In the genomic region with DNA sequence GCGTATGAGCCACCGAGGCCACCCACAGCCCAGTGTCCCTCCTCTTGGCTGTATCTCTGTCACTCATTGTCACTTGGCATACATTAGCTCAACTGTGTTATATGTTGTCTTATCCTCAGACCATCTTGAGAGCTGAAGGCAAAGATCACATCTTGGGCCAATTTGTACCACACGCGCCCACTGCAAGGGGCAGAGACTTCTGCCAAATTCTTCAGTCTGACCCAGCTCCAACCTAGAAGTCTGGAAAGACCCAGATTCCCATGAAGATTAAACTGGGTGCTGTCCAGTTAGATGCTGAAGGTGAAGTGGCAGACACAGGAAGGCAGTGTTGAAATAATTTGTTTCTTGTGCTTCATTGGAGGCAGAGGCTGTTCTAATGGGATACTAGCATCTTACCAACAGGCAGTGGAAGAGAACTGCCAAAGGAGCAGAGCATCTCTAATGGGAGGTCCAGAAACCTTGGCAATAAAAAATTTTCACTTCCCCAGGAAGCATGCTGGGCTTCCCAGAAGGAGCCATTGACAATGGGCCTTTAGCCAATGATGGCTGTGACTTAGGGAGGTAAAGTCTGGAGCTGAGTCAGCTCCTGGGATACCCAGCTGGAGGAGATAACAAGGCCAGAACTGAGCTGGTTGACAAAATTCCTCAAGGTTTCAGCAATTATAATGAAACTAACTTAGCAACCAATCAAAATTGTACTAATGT, we compare ENCODE assay signal across 17 mouse cellular contexts. TPM values are rescaled to one million over a fixed set of nuclear protein-coding genes. Genes with fewer than 3 reads are reported as not detected.
A peak's percentile ranks its signal among the peaks of the same experiment; 100 is the strongest.
DNase-seq lines count a peak whose midpoint lies in the region; ATAC-seq lines count a peak whose summit lies in the region.
"Had no signal": no experiment of that assay in that cellular context is flagged by ENCODE, and none has a peak within 500 bp of the region (broad histone marks: within the 10 kb centered on the region; RNA-seq: fewer than 3 reads in every experiment).

No protein-coding gene starts in this region.

- intact Hi-C loops in left cerebral cortex, postnatal 4 days (cut with DNase I), result no loop called here
- intact Hi-C loops in left cerebral cortex, postnatal 10 days (cut with DNase I), result no loop called here

- DNase-seq in cerebellum, adult 11-12 months, result peak; percentile 18
- DNase-seq in cerebellum, adult 9-11 months, result peak; percentile 22
- DNase-seq in cerebellum, adult 8-10 months, result no peak
- DNase-seq in left cerebral cortex, postnatal 4 days, result peak; percentile 23
- DNase-seq in left cerebral cortex, postnatal 10 days (ENCODE audit: extremely low spot score in 1 of 2, low spot score in 2 of 2), result no peak
- DNase-seq: adrenal gland, adult 8-10 months; adrenal gland, postnatal 14 days; adrenal gland, postnatal 36 days; B cell, adult 2 months; forebrain, postnatal 0 days had no signal

- no peak for ATAC-seq in cerebellum, adult (ENCODE audit: insufficient number of reproducible peaks, low FRiP score, low TSS enrichment)
- ATAC-seq: activated CD4-positive, CD25-positive, alpha-beta regulatory T cell, adult 4 months; CD4-positive, CD25-positive, alpha-beta regulatory T cell, adult 4 months; forebrain, embryonic 13.5 days; forebrain, embryonic 15.5 days; forebrain, postnatal 0 days; Patski had no signal

RNA-seq across cellular contexts. Expression of gene Lhpp, which starts 2.0 kb away (rescaled TPM):
- total RNA-seq in left cerebral cortex, postnatal 4 days (2021), result 10 to 100 TPM; 34.6 TPM
- 10 to 100 TPM; 28.6 to 31.6 TPM for total RNA-seq in left cerebral cortex, postnatal 10 days (2021)

RNA-seq across cellular contexts. Expression of gene Nkx1-2, which starts 9.0 kb away (rescaled TPM):
- not detected for total RNA-seq in left cerebral cortex, postnatal 4 days (2021)
- not detected for total RNA-seq in left cerebral cortex, postnatal 10 days (2021)
- total RNA-seq: adrenal gland, adult 18-20 months; adrenal gland, adult 8-10 months; adrenal gland, postnatal 14 days; adrenal gland, postnatal 36 days; forebrain, postnatal 0 days had no signal

RNA-seq across cellular contexts. Expression of gene Oat, which starts 32.3 kb away (rescaled TPM):
- total RNA-seq in left cerebral cortex, postnatal 4 days (2021), result 10 to 100 TPM; 65.5 to 68.2 TPM
- total RNA-seq in left cerebral cortex, postnatal 10 days (2021), result 10 to 100 TPM; 70.8 to 73.0 TPM

Comparison
In these comparisons a context has a peak if more than half of its experiments do, and no peak if none do; other contexts are left out.
1. DNase-seq: peak in cerebellum, adult 11-12 months (single experiment), cerebellum, adult 9-11 months (single experiment) and left cerebral cortex, postnatal 4 days (single experiment); none in cerebellum, adult 8-10 months (single experiment) and left cerebral cortex, postnatal 10 days (0 of 2).